Mouse (Mus musculus) layer of hippocampus, postnatal 14 days (tissue): ENCODE measurements around the gene Smim24. TPM values are rescaled to one million over a fixed set of nuclear protein-coding genes. Genes with fewer than 3 reads are reported as not detected.

ENCODE experiments used
- DNase-seq, 2 experiments: peaks; one replicate each; pipeline ENCODE4 v3.0.0; 2021 to 2022; ENCODE audit warnings: low spot score in 2 of 2, mixed read lengths in 1 of 2
- total RNA-seq, 2 experiments: library from RNA; stranded (reverse); gene quantifications; 2 replicates each; pipeline ENCODE4 v1.2.3; 2021

Smim24 gene
- total RNA-seq, 2 experiments from 2014 or later = 1.1 to 1.5 TPM

- no peak for DNase-seq
These were observed 27.8 kb upstream of the Smim24 start for GRCm38 (mm10) chr10:81365073-81365472.

- DNase-seq = no peak
These were observed 27.0 kb upstream of the Smim24 start, which contains the start of gene 4930404N11Rik for GRCm38 (mm10) chr10:81365672-81366476. Gene 4930404N11Rik (minus strand): TSS chr10:81365816.

DNA sequence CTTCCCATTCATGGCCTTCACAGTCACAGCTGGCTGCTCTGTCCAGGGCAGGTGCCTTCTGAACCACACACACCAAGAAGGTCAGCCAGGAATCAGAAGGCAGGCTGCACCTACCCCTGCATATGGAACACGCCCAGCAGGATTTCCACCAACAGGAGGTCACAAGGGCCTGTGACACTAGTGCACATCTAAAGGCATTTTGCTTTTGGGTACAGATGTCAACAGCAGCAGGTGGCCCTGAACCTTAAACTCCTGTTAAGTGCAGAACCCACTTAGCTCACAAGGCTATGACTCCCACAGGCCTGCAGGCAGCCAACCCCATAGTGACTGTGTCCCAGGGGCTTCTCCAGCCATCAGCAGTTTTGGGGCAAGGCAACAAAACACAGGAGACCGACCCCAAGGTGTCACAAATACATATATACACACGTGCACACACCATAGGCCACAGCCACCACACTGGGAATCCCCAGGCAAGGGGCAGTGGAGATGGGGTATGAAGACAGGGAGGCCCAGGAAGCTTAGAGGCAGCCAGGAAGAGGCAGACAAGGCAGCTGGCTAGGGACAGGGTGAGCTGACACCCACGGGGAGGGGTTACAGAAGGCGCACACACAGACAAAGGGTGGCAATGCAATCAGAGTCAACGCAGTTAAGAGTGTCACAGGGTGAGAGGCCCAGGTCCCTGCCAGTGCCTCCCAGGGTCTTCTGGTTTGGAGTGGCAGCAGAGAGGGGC lies 26.2 kb upstream of the Smim24 start:
- no peak for DNase-seq

DNA sequence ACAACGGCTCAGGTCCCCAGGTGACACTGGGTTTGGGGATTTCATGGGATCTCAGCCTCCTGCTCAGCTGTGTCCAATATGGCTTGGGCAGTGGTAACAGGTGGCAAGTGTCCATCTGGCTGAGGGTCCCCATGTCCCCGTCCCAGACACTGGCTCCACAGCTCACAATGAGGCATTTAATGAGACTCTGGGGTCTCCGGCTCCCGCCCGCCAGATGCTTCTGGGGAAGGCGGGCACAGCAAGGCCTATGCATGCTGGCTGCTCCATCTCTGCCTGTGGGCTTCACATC lies 25.7 kb upstream of the Smim24 start:
- DNase-seq = no peak

DNA sequence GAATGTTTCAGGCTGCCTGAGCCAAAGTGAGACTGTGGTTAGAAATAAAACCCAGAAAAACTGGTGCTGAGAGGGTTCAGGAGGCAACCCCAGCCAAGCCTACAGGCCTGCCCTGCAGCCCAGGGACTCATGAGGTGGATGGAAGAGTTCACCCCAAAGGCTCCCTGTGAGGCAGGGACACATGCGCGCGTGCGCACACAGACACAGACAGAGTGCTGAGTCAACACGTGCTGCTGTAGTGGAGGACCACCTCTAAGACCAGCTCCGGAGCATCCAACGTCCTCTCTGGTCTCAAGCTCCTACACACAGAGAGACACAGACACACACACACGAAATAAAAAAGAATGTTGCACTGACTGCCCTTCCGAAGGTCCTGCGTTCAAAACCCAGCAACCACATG lies 17.5 kb upstream of the Smim24 start:
- no peak for DNase-seq

GRCm38 (mm10) chr10:81376561-81377361 lies 16.1 kb upstream of the Smim24 start:
- DNase-seq = no peak

GRCm38 (mm10) chr10:81377362-81377664 lies 15.5 kb upstream of the Smim24 start:
- DNase-seq = no peak

DNA sequence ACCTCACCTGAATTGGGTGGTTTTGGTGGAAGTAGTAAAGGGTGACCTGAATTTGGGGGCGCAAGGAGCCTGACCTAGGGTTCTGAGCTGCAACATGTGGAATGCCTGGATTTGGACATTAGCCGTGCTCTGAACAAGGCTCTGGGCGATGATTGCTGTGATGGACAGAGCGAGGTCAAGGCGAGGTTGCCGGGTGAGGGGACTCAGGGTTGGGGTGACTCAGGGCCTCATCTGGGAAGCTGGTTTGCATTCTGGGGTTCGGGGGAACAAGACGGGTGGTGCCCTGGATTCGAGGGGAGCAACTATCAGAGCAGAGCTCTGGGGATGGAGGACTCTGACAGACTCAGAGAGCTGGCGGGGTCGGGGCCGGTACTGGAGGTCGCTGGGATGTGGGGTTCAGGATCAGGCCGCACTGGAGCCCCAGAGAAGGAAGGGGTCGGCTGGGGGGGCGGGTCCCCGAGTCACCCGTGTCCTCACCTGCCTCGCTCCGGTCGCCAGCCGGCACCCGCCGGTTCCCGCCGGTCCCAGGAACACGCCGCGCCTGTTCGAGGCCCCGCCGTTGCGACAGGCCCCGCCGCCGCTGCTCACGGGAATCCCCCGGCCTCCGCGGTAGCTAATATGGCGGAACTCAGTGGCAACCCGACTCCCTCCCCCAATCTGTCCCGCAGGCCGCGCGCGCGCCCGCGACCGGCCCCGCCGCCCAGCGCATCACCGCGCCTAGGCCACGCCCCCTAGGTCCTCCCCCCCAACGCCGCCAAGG lies 14.9 kb upstream of the Smim24 start, which contains the start of gene Fzr1:
Fzr1 (minus strand) TSS at position 724 of the 760 bp plus-strand sequence.
- DNase-seq = no peak

GRCm38 (mm10) chr10:81378553-81379182 lies 14.2 kb upstream of the Smim24 start:
- peak; percentile 100 for DNase-seq

DNA sequence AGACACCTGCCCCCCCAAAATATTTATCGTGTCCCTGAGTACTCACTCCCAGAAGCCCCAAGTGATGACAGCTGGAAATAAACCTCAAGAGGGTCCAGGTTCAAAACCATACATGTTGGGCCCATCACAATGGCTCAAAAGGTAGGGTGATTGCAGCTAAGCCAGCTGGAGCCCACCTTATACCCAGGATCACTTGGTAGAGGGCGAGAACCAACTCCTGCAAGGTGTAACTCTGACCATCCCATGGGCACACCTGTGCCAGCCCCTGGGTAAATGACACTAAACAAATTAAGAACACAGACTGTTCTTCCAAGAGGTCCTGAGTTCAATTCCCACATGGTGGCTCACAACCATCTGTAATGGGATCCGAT lies 13.7 kb upstream of the Smim24 start:
- no peak for DNase-seq

DNA sequence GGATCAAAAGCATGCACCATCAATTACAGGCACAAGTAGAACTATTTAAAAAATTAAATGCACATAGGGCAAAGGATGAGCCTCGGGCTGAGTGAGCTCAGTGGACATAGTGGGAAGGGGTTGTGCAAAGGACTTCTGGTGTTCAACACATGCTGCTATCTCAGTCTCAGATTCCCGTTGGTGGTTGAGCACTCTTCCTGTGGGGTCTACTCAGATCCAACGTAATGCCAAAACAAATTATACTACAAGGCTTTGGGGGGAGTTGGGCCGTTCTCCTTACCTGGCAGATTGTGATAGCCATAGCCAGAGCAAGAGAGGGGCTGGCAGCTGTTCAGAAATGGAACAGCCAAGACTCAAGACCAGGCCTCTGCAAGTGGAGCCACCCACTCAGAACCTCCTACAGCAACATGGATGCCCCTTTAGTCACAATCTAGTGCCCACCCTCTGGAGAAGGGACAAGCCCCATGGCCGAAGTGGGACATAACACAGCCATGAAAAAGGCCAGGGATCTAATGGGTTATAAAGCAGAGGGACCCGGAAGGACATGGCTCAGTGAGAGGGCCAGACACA lies 13.0 kb upstream of the Smim24 start:
- DNase-seq = no peak

DNA sequence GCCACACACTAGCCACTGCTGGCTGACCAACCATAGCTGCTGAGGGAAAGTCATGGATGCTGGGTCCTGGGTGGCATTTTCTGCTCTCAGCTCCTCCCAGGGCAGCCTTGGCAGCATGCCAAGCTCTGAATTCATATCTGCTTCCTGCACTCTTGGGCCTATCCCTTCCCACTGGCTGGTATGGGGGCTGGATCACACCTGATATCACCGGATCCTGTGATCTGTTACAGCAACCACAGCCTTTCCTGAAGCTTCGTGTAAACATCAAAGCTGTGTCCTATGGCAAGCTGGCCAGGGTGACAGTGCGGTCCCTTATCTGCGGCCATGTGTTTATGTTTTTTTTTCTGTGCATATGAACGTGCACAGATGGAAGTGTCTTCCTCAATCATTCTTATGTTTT lies 10.8 kb upstream of the Smim24 start:
- DNase-seq = no peak

DNA sequence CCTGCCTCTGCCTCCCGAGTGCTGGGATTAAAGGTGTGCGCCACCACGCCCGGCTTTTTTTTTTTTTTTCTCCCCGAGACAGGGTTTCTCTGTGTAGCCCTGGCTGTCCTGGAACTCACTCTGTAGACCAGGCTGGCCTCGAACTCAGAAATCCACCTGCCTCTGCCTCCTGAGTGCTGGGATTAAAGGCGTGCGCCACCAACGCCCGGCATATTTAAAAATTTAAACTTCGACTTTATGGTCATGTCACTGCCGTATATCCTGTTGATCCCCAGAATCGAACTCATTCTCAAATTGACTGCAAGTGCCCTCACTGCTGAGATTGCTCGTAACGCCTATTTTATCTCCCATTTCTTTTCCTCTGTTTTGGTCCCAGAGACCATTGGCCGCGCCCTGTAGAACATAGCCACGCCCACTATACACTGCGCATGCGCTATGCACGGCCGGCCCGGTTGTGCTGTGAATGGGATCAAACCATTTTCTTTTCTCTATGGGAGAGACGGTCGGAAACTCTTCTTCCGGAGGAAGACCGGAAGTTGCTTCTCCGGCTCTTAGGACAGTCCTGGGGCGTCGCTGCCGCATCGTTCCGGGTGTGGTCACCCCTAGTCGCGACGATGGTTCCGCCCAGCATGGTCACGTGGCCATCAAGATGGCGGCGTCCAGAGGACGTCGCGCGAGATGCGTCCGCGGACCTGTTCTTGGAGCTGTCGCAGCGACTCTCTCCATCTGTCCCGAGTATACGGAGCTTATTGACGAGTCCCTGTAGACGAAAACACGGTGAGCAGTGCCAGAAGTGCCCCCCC lies 8.8 kb upstream of the Smim24 start, which contains the start of the genes Dohh and Gm48551:
Dohh (plus strand) TSS at position 627 of the 803 bp plus-strand sequence.
Gm48551 (plus strand) TSS at position 665 of the 803 bp plus-strand sequence.
- DNase-seq = peak; percentile 98 to 99

- no peak for DNase-seq
These were observed 8.3 kb upstream of the Smim24 start for GRCm38 (mm10) chr10:81384605-81384982.

GRCm38 (mm10) chr10:81385603-81386306 lies 7.1 kb upstream of the Smim24 start:
- DNase-seq = no peak

DNA sequence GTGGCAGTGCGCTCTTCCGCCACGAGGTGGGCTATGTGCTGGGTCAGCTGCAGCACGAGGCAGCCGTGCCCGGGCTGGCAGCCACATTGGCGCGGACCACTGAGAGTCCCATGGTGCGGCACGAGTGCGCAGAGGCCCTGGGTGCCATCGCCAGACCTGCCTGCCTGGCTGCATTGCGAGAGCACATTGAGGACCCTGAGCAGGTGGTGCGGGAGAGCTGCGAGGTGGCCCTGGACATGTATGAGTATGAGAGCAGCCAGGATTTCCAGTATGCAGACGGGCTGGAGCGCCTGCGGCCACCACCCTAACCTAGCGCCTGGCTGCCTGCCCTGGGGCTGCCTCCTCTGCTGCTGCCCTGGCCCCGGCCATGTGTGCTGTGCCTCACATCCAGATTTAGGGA lies 5.1 kb upstream of the Smim24 start:
- DNase-seq = no peak

- DNase-seq = no peak
These were observed 4.3 kb upstream of the Smim24 start, which contains the start of gene Gm48552 for GRCm38 (mm10) chr10:81388505-81389055. Gene Gm48552 (plus strand): TSS chr10:81389005.

DNA sequence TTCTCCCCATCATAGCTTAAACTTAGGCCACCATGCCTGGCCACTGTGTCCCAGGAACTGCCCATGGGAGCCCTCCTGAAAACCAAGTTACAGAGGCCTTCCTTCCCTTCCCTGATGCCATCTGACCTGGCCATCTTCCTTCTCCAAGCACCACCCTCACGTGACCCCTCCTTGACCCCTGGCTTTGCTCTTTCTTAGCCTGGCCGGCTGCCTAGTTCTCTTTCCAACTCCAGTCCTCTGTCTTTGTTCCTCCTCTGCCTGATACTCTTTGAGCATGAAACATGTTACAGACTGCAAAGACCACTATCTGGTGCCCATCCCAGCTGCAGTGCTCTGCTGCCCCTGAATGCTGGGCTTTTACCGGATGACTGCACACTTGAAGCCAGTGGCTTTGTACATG lies 3.5 kb upstream of the Smim24 start:
- DNase-seq = no peak
